Mouse (Mus musculus) left cerebral cortex, adult 11 months (tissue): ENCODE measurements around the gene Tnfsf13.

ENCODE experiments used
- DNase-seq: peaks from one replicate; pipeline ENCODE4 v3.0.0; 2022; ENCODE audit warnings: low spot score

Gene Tnfsf13

GRCm38 (mm10) chr11:69653399-69653798 is 32.2 kb downstream of the Tnfsf13 start:
- DNase-seq = no peak

DNA sequence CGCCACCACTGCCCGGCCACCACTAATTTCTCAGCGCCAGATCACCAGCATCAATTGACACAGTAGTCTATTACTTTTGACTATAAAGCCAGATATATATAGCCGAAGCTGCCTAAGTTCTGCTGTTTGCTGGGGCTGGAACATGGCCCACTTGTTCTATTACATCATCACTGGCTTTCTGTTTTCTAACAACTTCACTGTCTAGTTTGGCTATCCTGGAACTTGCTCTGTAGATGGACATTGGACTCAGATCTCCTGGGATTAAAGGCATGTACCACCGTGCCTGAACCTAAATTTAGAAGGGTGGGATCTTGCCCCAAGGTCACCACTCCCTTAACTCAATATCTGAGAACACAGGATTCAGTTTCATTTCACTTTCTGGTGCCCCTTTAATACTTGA is 39.7 kb downstream of the Tnfsf13 start:
- DNase-seq = no peak

DNA sequence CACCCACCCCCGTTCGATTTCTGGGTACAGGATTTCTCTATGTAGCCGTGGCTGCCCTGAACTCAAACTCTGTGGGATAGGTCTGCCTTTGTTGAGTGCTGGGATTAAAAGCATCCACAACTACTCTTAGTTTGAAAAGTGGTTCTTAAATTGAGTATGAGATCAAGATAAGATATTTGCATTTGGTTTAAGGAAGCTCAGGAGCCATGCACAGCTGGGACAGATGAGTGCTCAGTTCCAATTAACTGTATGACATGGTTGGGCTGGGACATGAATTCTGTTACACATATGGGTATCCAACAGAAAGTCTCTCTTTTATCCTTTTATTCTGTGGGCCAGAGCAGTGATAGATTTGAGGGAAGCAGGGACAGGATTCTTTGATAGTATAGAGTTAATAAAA is 50.1 kb downstream of the Tnfsf13 start:
- no peak for DNase-seq

- no peak for DNase-seq
These were observed 52.3 kb downstream of the Tnfsf13 start for GRCm38 (mm10) chr11:69633128-69633866.
